Mouse (Mus musculus) hindbrain, embryonic 13.5 days (tissue): Measurements from ENCODE around the gene Prkaa2. TPM values are rescaled to one million over a fixed set of nuclear protein-coding genes. Genes with fewer than 3 reads are reported as not detected.
"Not testable (repeated sequence)": the region's sequence is repeated elsewhere in the genome, so short reads cannot be mapped to it uniquely, and the experiment has no call there.

Experiments
- ATAC-seq: fragments of 200-750 bp; cut with Nextera tagmentation; 2 replicates; pipeline ENCODE4 v1.8.0; 2017; ENCODE audit warnings: moderate TSS enrichment; ENCODE audit not compliant: low FRiP score
- H3K27ac ChIP-seq: fragments of 300-500 bp; sonication (generic); 2 replicates; pipeline ENCODE4 v1.5.1; 2015; ENCODE audit warnings: inconsistent platforms, mild to moderate bottlenecking, moderate library complexity
- H3K27me3 ChIP-seq: fragments of 300-500 bp; sonication (generic); 2 replicates; pipeline ENCODE4 v1.6.1; 2015; ENCODE audit warnings: mild to moderate bottlenecking, inconsistent platforms
- H3K36me3 ChIP-seq: fragments of 300-500 bp; sonication (generic); 2 replicates; pipeline ENCODE4 v1.6.1; 2015; ENCODE audit warnings: mild to moderate bottlenecking, inconsistent platforms
- H3K4me1 ChIP-seq: fragments of 300-500 bp; sonication (generic); replicated peaks from 2 replicates; pipeline ENCODE4 v1.6.1; 2015; ENCODE audit warnings: inconsistent platforms
- H3K4me2 ChIP-seq: fragments of 300-500 bp; sonication (generic); 2 replicates; pipeline ENCODE4 v1.6.1; 2015; ENCODE audit warnings: inconsistent platforms, mild to moderate bottlenecking, moderate library complexity
- H3K4me3 ChIP-seq: fragments of 300-500 bp; sonication (generic); 2 replicates; pipeline ENCODE4 v1.5.1; 2015; ENCODE audit warnings: mild to moderate bottlenecking, inconsistent platforms
- H3K9ac ChIP-seq: fragments of 300-500 bp; sonication (generic); 2 replicates; pipeline ENCODE4 v1.6.1; 2015; ENCODE audit warnings: mild to moderate bottlenecking, inconsistent platforms
- H3K9me3 ChIP-seq: fragments of 300-500 bp; sonication (generic); 2 replicates; pipeline ENCODE4 v1.6.1; 2016; ENCODE audit warnings: inconsistent platforms
- WGBS: fragments of 180-500 bp; shearing (Covaris S2); methylation state at CpG from one replicate; pipeline ENCODE4 v1.1.7; 2015; 5-methylcytosine and 5-hydroxymethylcytosine counted together
- polyA plus RNA-seq: library from polyadenylated mRNA; unstranded; fragments of >200 nt; fragmentation: Nextera tagmentation; extraction: Ambion mirVana; gene quantifications from 2 replicates; pipeline ENCODE4 v1.2.1, GENCODE M21; 2015

The Prkaa2 gene
- polyA plus RNA-seq, 1 experiment from 2014 or later, result 11.5 TPM

- no peaks in the 10 kb centered on the region for H3K27me3 ChIP-seq
- 41% methylated on average over 3 of the region's 3 CpGs for WGBS
- no peak overlapping the region for H3K4me2 ChIP-seq
- no peak for ATAC-seq
- H3K27ac ChIP-seq, result 0 out of 2 replicates have a peak overlapping the region, but pooled peaks have one; percentile 35
- no peaks in the 10 kb centered on the region for H3K36me3 ChIP-seq
- no peaks in the 10 kb centered on the region for H3K9me3 ChIP-seq
- H3K9ac ChIP-seq, result no peak overlapping the region
- H3K4me3 ChIP-seq, result no peak overlapping the region
- no peaks in the 10 kb centered on the region; the same call in 1 of the 2 replicates for H3K4me1 ChIP-seq
Observed at GRCm38 (mm10) chr4:105070982-105071381, 38.7 kb downstream of the Prkaa2 start.

- Histone ChIP-seq H3K9ac (no peak overlapping the region), H3K4me2 (no peak overlapping the region), H3K36me3 (peaks cover 8% of the 10 kb centered on the region), H3K4me3 (no peak overlapping the region), H3K9me3 (no peaks in the 10 kb centered on the region), H3K27ac (no peak overlapping the region), H3K27me3 (no peaks in the 10 kb centered on the region), H3K4me1 (no peaks in the 10 kb centered on the region)
- no peak for ATAC-seq
- 89% methylated on average over 5 of the region's 5 CpGs for WGBS
Observed at GRCm38 (mm10) chr4:105051291-105051690, 58.4 kb downstream of the Prkaa2 start.

- no peak for ATAC-seq
- H3K27ac ChIP-seq, result no peak overlapping the region
- H3K4me2 ChIP-seq, result no peak overlapping the region
- no peak overlapping the region for H3K9ac ChIP-seq
- WGBS, result 98% methylated on average over 1 of the region's 1 CpGs
- H3K4me1 ChIP-seq, result no peaks in the 10 kb centered on the region
- no peaks in the 10 kb centered on the region for H3K27me3 ChIP-seq
- H3K9me3 ChIP-seq, result no peaks in the 10 kb centered on the region
- no peak overlapping the region for H3K4me3 ChIP-seq
- H3K36me3 ChIP-seq, result peaks cover 15% of the 10 kb centered on the region
Observed at GRCm38 (mm10) chr4:105050041-105050440, 59.6 kb downstream of the Prkaa2 start.

DNA sequence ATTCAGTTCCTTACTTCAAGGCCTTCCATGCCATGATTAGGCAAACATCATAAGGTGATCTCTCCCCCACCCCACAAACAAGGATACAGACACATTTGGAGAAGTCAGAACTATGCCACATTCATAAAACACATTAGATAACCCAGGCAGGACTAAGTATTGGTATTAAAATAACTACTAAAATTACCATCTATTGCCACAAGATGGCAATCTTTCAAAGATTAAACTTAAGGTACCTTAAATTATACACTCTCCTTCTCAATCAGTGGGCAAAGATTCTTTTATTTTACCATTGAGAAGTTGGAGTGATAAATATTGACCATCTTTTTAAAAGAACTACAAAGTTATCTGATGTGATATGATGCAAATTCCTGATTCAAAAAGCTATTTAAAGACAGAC, 75.4 kb downstream of the Prkaa2 start:
- H3K4me3 ChIP-seq, result no peak overlapping the region
- no peak overlapping the region for H3K4me2 ChIP-seq
- no peaks in the 10 kb centered on the region for H3K4me1 ChIP-seq
- H3K9ac ChIP-seq, result no peak overlapping the region
- H3K27me3 ChIP-seq, result no peaks in the 10 kb centered on the region
- no peak overlapping the region for H3K27ac ChIP-seq
- no peaks in the 10 kb centered on the region for H3K9me3 ChIP-seq
- no peak for ATAC-seq
- H3K36me3 ChIP-seq, result peaks cover 11% of the 10 kb centered on the region; the same call in 1 of the 2 replicates

DNA sequence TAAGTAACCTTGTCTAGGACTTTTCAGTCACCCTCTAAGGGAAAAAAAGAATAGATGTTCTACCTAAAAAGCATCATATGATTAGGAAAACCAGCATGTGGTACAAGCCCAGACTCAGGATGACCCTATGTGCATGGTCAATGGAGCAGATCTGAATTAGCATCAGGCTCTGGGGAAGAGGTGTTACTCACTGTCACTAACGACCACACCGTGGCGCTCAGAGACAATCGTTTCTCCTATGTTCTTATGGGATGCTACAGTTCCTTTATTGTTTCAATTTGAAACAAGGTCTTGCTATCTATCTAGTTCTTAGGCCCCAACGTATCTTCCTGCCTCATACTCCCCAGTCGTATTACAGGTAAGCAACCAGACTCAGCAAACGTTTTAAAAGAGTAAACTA, 76.5 kb downstream of the Prkaa2 start:
- WGBS, result 42% methylated on average over 7 of the region's 7 CpGs
- Histone ChIP-seq H3K27me3 (no peaks in the 10 kb centered on the region), H3K9me3 (no peaks in the 10 kb centered on the region), H3K27ac (no peak overlapping the region), H3K4me1 (no peaks in the 10 kb centered on the region), H3K4me3 (no peak overlapping the region), H3K4me2 (no peak overlapping the region), H3K9ac (no peak overlapping the region), H3K36me3 (peaks cover 11% of the 10 kb centered on the region; the same call in 1 of the 2 replicates)
- no peak for ATAC-seq

DNA sequence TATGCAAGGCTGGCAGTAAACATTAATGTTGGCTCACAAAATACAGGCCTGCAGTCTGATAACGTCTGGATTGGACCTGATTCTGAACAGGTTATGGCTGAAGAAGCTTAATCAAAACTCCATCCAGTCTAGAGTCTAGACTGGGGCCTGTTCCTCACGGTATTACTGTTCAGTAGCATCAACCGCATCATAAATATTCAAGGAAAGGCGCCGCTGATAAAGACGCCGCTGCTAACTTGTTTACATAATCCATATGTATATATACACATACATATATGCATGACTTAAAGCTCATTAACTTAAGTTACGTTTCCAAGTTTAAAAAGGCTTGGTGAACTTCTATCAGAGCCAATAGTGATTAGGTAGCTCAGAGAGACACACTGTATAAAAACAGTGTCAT, 78.6 kb downstream of the Prkaa2 start:
- H3K4me2 ChIP-seq, result no peak overlapping the region
- H3K27me3 ChIP-seq, result no peaks in the 10 kb centered on the region
- no peaks in the 10 kb centered on the region for H3K9me3 ChIP-seq
- no peak overlapping the region for H3K9ac ChIP-seq
- H3K4me1 ChIP-seq, result no peaks in the 10 kb centered on the region
- peaks cover 6% of the 10 kb centered on the region; the same call in 1 of the 2 replicates for H3K36me3 ChIP-seq
- WGBS, result 66% methylated on average over 8 of the region's 8 CpGs
- no peak for ATAC-seq
- no peak overlapping the region for H3K4me3 ChIP-seq
- H3K27ac ChIP-seq, result no peak overlapping the region

- WGBS, result 78% methylated on average over 6 of the region's 6 CpGs
- Histone ChIP-seq H3K4me3 (no peak overlapping the region), H3K27ac (no peak overlapping the region), H3K4me1 (no peaks in the 10 kb centered on the region), H3K9me3 (no peaks in the 10 kb centered on the region), H3K4me2 (no peak overlapping the region), H3K27me3 (no peaks in the 10 kb centered on the region), H3K9ac (no peak overlapping the region), H3K36me3 (no peaks in the 10 kb centered on the region)
- ATAC-seq, result no peak
Observed at GRCm38 (mm10) chr4:105027278-105027677, 82.4 kb downstream of the Prkaa2 start.

DNA sequence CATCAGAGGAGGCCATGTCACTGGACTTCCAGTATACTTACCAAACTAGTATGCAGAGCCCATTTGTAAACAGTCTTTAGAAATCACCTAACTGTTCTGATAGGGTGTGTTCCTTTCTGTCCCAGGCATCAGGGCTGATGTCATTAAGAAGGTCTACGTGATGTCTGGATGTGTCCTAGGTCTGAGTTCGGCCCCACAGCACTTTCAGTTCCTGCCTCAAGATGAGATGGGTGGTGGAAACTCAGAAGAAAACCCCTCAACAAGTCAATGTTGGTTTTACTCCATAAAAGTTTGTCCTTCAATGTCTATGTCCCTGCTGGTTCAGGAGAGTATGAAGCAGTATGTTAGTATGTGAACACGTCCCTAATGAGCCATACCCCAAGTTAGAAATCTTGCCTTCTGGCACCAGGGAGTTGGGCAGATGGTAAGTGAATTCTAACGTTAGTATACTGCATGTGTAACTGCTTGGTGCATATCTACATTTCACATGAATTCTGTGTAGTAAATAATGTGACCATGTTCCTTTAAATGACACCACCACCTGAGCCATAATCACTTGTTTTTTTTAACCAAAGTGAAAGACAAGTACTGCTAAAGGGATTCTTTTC, 93.6 kb downstream of the Prkaa2 start:
- 82% methylated on average over 4 of the region's 4 CpGs for WGBS
- no peak for ATAC-seq

DNA sequence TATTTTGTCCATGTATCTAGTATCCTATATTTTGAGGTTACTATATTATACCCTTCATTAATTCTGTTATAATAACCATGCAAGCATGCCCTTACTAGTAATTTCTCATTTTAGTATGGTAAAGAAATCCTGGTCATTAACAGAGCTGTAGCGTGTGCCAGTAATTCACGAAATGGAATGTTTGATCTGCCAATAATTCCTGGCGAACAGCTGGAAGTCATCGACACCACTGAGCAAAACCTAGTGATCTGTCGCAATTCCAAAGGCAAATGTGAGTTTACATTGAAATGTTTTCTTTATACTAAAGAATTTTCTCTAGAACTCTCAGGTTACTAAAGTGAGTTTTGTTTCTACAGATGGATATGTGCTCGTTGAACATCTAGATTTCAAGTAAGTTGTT, 94.2 kb downstream of the Prkaa2 start:
- no peaks in the 10 kb centered on the region for H3K9me3 ChIP-seq
- WGBS, result 87% methylated on average over 6 of the region's 6 CpGs
- H3K27me3 ChIP-seq, result no peaks in the 10 kb centered on the region
- no peak overlapping the region for H3K9ac ChIP-seq
- peaks cover 5% of the 10 kb centered on the region; the same call in 1 of the 2 replicates for H3K36me3 ChIP-seq
- no peak overlapping the region for H3K27ac ChIP-seq
- H3K4me1 ChIP-seq, result no peaks in the 10 kb centered on the region
- no peak for ATAC-seq
- H3K4me2 ChIP-seq, result no peak overlapping the region
- no peak overlapping the region for H3K4me3 ChIP-seq

More for the DNA sequence above, 93.6 kb downstream of the Prkaa2 start:
- Histone ChIP-seq H3K4me3 (no peak overlapping the region), H3K9ac (no peak overlapping the region), H3K36me3 (peaks cover 5% of the 10 kb centered on the region; the same call in 1 of the 2 replicates), H3K27me3 (no peaks in the 10 kb centered on the region), H3K9me3 (no peaks in the 10 kb centered on the region), H3K27ac (no peak overlapping the region), H3K4me1 (no peaks in the 10 kb centered on the region), H3K4me2 (no peak overlapping the region)

DNA sequence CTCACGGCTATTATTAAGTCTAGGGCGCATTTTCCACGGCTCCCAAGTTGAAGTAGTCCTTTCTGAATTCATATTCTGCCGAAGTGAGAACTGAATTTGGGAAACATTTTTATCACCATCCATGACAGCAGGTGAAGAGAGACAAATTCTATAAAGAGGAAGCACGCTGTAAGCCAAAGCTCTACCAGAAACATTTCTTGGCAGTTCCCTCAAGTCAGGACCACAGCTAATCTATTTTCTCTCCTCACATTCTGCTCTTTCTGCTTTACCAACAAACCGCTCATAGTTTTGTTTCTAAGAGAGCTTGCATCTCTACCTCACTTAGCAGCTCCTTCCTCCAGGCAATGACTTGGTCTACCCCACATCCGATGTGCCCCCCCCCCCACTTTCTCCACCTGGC, 96.0 kb downstream of the Prkaa2 start:
- Histone ChIP-seq H3K9ac (no peak overlapping the region), H3K27me3 (no peaks in the 10 kb centered on the region), H3K4me2 (no peak overlapping the region), H3K4me1 (no peaks in the 10 kb centered on the region), H3K36me3 (peaks cover 5% of the 10 kb centered on the region; the same call in 1 of the 2 replicates), H3K27ac (no peak overlapping the region), H3K9me3 (no peaks in the 10 kb centered on the region), H3K4me3 (no peak overlapping the region)
- no peak for ATAC-seq
- 94% methylated on average over 7 of the region's 7 CpGs for WGBS

DNA sequence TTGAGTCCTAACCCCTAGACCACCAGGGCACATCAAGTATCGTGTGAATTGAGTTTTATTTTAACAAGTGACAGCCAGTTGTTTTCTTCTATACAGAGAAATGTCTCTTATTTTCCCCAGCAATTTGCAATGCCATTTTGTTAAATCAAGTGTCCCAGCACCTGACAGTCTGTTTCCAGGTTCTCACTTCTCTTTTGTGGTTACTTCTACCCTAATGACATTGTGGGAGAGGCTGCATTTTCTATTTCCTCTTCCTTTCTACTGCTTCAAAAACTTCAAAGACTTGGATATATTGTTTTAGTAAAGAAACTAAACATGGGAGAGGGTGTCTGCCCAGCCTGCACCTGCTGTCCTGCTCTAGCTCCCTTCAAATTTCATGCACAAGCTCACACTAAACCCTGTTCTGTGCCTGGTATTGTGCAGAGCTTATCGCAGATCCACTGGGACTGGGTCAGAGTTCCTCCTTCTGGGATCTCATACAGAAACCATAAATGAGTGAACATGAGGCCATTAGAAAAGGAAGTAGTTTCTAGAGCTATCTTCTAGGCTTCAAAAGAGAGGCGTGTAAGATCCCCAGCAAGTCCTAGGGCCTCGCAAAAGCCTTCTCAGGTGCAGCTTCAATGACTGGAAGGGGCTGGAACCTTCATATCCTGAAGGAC, 102.2 kb downstream of the Prkaa2 start:
- H3K4me2 ChIP-seq, result no peak overlapping the region
- ATAC-seq, result no peak
- no peaks in the 10 kb centered on the region for H3K9me3 ChIP-seq
- no peak overlapping the region for H3K27ac ChIP-seq
- H3K36me3 ChIP-seq, result no peaks in the 10 kb centered on the region; the same call in 1 of the 2 replicates
- no peak overlapping the region for H3K4me3 ChIP-seq
- H3K4me1 ChIP-seq, result no peaks in the 10 kb centered on the region
- no peak overlapping the region for H3K9ac ChIP-seq
- H3K27me3 ChIP-seq, result no peaks in the 10 kb centered on the region
- WGBS, result 91% methylated on average over 4 of the region's 4 CpGs

DNA sequence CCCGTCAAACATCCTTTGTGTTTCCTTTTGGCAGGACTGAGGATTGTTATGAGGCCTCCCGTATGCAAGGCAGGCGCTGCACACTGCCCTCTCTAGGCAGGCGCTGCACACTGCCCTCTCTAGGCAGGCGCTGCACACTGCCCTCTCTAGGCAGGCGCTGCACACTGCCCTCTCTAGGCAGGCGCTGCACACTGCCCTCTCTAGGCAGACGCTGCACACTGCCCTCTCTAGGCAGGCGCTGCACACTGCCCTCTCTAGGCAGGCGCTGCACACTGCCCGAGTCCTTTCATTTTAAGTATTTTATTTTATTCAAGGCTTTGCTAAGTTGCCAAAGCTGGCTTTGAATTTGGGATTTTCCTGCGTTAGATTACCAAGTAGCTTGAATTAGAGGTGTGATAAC, 105.0 kb downstream of the Prkaa2 start:
- not testable (repeated sequence) for H3K4me3 ChIP-seq, H3K9me3 ChIP-seq, H3K36me3 ChIP-seq, H3K4me2 ChIP-seq, H3K27me3 ChIP-seq, H3K9ac ChIP-seq, H3K27ac ChIP-seq, H3K4me1 ChIP-seq, ATAC-seq
- WGBS, result 92% methylated on average over 12 of the region's 12 CpGs

- no peak overlapping the region for H3K27ac ChIP-seq
- no peak for ATAC-seq
- no peak overlapping the region for H3K9ac ChIP-seq
- H3K4me1 ChIP-seq, result no peaks in the 10 kb centered on the region
- no peaks in the 10 kb centered on the region for H3K36me3 ChIP-seq
- no peaks in the 10 kb centered on the region for H3K27me3 ChIP-seq
- WGBS, result 79% methylated on average over 8 of the region's 8 CpGs
- H3K9me3 ChIP-seq, result no peaks in the 10 kb centered on the region
- no peak overlapping the region for H3K4me2 ChIP-seq
- H3K4me3 ChIP-seq, result no peak overlapping the region
Observed at GRCm38 (mm10) chr4:105004135-105004534, 105.6 kb downstream of the Prkaa2 start.
